Mouse (Mus musculus) myocyte (in vitro differentiated cells): Measurements from ENCODE around the gene Tmbim7.
"Not testable (repeated sequence)": the region's sequence is repeated elsewhere in the genome, so short reads cannot be mapped to it uniquely, and the experiment has no call there.

Source experiments
- CEBPB ChIP-seq: IDR thresholded peaks from 2 replicates; pipeline ENCODE4 v1.6.1; 2011; ENCODE audit warnings: mild to moderate bottlenecking, moderate library complexity; ENCODE audit not compliant: poor library complexity, insufficient read depth, severe bottlenecking
- USF1 ChIP-seq: IDR thresholded peaks from one replicate; pipeline ENCODE4 v1.6.1; 2011; ENCODE audit warnings: low read depth, mild to moderate bottlenecking, control low read depth, moderate library complexity

- not testable (repeated sequence) for TF ChIP-seq CEBPB, USF1
Observed at GRCm38 (mm10) chr5:3611835-3612234, 39.1 kb upstream of the Tmbim7 start.
